Mouse (Mus musculus) hindbrain, embryonic 14.5 days (tissue): ENCODE results near the gene Gch1. TPM values are rescaled to one million over a fixed set of nuclear protein-coding genes. Genes with fewer than 3 reads are reported as not detected.

Source experiments
- ATAC-seq: fragments of 200-750 bp; cut with Nextera tagmentation; 2 replicates; pipeline ENCODE4 v1.8.0; 2017; ENCODE audit warnings: moderate number of reproducible peaks, mild to moderate bottlenecking, moderate TSS enrichment, moderate library complexity; ENCODE audit not compliant: low FRiP score
- DNase-seq: peaks from one replicate; pipeline ENCODE4 v3.0.0-alpha.2; 2015; ENCODE audit warnings: low spot score
- H3K27ac ChIP-seq: fragments of 300-500 bp; sonication (generic); 2 replicates; pipeline ENCODE4 v1.5.1; 2014; ENCODE audit warnings: mild to moderate bottlenecking, moderate library complexity
- H3K27me3 ChIP-seq: fragments of 300-500 bp; sonication (generic); 2 replicates; pipeline ENCODE4 v1.6.1; 2014; ENCODE audit warnings: mild to moderate bottlenecking, low read length, mixed read lengths; ENCODE audit not compliant: control insufficient read depth, insufficient read depth
- H3K36me3 ChIP-seq: fragments of 300-500 bp; sonication (generic); replicated peaks from 2 replicates; pipeline ENCODE4 v1.6.1; 2014; ENCODE audit not compliant: control insufficient read depth, insufficient read depth
- H3K4me1 ChIP-seq: fragments of 300-500 bp; sonication (generic); replicated peaks from 2 replicates; pipeline ENCODE4 v1.6.1; 2014; ENCODE audit warnings: antibody characterized with exemption, low read length, mixed read lengths; ENCODE audit not compliant: control insufficient read depth, insufficient read depth
- H3K4me2 ChIP-seq: fragments of 300-500 bp; sonication (generic); replicated peaks from 2 replicates; pipeline ENCODE4 v1.6.1; 2014; ENCODE audit warnings: mild to moderate bottlenecking, moderate library complexity
- H3K4me3 ChIP-seq: fragments of 300-500 bp; sonication (generic); replicated peaks from 2 replicates; pipeline ENCODE4 v1.5.1; 2014; ENCODE audit warnings: mild to moderate bottlenecking, low read length
- H3K9ac ChIP-seq: fragments of 300-500 bp; sonication (generic); 2 replicates; pipeline ENCODE4 v1.6.1; 2014
- H3K9me3 ChIP-seq: fragments of 300-500 bp; sonication (generic); 2 replicates; pipeline ENCODE4 v1.6.1; 2016; ENCODE audit warnings: low read length; ENCODE audit not compliant: control insufficient read depth
- WGBS: fragments of 180-500 bp; shearing (Covaris S2); extraction: QIAGEN DNeasy Blood & Tissue Kit; methylation state at CpG from one replicate; pipeline ENCODE4 v1.1.7; 2014; 5-methylcytosine and 5-hydroxymethylcytosine counted together
- polyA plus RNA-seq: library from polyadenylated mRNA; unstranded; fragments of >200 nt; fragmentation: Nextera tagmentation; extraction: Ambion mirVana; gene quantifications from 2 replicates; pipeline ENCODE4 v1.2.1, GENCODE M21; 2014

Gch1 gene
- polyA plus RNA-seq, 1 experiment from 2014 or later = 5.2 TPM

DNA sequence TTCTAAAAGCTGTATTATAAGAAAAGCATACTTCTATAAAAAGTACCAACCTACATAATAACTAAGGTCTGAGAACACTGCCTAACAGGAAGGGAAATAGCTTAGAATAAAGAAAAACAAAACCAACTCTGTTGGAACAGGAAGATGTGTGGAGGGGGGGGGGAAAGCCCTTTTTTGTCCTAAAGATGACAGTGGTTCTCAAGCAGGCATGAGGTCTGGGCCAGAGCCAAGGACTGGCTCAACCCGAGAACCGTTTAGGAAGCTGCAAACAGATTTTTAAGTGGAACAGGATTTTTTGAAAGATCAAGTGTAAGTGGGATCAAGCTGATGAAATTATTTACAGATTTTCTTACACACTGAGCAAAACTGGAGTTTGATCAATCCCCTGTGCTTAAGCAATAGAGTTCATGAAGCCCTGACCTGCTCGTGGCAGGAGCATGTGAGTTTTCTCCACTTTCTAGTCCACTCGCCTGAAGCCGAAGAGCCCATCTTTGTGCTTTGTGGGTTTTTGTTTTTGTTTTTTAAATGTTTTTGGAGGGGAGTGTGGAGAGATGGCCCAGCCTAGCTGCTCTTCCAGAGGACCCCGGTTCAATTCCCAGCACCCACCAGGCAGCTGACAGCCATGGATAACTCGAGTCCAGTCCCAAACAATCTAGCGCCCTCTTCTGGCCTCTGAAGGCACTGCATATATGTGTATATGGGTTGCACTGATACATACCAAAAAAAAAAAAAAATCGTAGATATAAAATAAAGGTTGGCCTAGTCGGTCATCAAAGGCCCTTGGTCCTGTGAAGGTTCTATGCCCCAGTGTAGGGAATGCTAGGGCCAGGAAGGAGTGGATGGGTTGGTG is 35.5 kb upstream of the Gch1 start:
- Histone ChIP-seq H3K4me3 (no peak overlapping the region), H3K27ac (no peak overlapping the region), H3K36me3 (no peaks in the 10 kb centered on the region), H3K9ac (no peak overlapping the region), H3K4me1 (no peaks in the 10 kb centered on the region), H3K27me3 (no peaks in the 10 kb centered on the region), H3K9me3 (no peaks in the 10 kb centered on the region), H3K4me2 (no peak overlapping the region)
- 78% methylated on average over 10 of the region's 10 CpGs for WGBS
- DNase-seq = no peak
- ATAC-seq = no peak

DNA sequence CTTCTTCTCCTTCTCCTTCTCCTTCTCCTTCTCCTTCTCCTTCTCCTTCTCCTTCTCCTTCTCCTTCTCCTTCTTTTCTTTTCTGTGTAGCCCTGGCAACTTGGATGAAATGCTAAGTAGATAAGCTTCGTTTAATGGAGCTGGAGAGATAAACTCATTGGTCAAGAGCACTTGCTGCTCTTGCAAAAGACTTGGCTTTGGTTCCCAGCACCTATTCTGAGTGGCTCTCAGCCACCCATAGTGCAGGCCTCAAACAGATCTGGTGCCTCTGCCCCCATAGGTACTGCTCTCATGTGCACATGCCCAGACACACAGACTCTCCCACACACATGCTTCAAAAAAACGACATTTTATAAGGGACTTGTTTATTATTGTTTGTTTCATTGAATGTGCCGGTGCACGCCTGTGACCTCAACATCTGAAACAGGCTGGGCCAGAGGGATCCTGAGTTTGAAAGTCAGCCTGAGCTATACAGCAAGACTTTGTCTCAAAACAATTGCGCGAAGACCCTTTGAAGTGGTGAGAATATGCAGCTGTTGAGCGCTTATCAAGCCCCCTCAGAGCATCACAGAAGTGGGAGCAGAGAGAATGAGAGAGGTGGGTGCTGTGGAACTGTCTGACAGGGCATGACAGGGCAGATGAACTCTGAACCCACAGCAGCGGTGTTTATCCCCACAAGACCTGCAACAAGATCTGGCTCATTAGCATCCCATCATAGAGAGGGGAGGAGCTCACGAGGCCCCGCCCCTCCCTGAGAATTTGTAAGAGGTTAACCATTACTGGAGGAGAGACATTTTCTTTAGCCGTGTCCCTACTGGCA is 33.6 kb upstream of the Gch1 start:
- no peaks in the 10 kb centered on the region for H3K4me1 ChIP-seq
- DNase-seq (no peak), ATAC-seq (no peak)
- H3K36me3 ChIP-seq = no peaks in the 10 kb centered on the region
- 80% methylated on average over 11 of the region's 11 CpGs for WGBS
- H3K9ac ChIP-seq = no peak overlapping the region
- H3K4me3 ChIP-seq = no peak overlapping the region
- H3K4me2 ChIP-seq = no peak overlapping the region
- H3K9me3 ChIP-seq = no peaks in the 10 kb centered on the region
- H3K27ac ChIP-seq = no peak overlapping the region
- H3K27me3 ChIP-seq = no peaks in the 10 kb centered on the region

DNA sequence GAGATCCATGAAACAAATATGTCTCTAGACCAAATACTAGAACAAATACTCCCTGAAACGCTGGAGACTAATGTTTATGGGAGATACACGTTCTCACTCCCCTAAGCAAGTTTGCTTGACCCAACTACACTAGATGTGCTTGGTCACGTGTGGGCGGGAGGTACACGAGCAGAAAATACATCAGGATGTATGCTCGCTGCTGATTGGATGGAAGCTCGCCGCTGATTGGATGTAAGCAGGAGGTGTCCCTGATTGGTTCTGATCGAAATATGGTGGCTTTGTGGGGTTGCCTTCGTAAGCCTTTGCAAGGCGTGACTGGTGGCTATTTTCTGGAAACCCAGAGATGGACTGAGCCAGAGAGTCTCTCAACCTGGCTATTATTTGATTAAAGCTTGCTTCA is 32.4 kb upstream of the Gch1 start:
- Histone ChIP-seq H3K9ac (no peak overlapping the region), H3K4me1 (no peaks in the 10 kb centered on the region), H3K27ac (no peak overlapping the region), H3K4me2 (no peak overlapping the region), H3K9me3 (no peaks in the 10 kb centered on the region), H3K4me3 (no peak overlapping the region), H3K27me3 (no peaks in the 10 kb centered on the region), H3K36me3 (no peaks in the 10 kb centered on the region)
- WGBS = 86% methylated on average over 11 of the region's 11 CpGs
- DNase-seq (no peak), ATAC-seq (no peak)

DNA sequence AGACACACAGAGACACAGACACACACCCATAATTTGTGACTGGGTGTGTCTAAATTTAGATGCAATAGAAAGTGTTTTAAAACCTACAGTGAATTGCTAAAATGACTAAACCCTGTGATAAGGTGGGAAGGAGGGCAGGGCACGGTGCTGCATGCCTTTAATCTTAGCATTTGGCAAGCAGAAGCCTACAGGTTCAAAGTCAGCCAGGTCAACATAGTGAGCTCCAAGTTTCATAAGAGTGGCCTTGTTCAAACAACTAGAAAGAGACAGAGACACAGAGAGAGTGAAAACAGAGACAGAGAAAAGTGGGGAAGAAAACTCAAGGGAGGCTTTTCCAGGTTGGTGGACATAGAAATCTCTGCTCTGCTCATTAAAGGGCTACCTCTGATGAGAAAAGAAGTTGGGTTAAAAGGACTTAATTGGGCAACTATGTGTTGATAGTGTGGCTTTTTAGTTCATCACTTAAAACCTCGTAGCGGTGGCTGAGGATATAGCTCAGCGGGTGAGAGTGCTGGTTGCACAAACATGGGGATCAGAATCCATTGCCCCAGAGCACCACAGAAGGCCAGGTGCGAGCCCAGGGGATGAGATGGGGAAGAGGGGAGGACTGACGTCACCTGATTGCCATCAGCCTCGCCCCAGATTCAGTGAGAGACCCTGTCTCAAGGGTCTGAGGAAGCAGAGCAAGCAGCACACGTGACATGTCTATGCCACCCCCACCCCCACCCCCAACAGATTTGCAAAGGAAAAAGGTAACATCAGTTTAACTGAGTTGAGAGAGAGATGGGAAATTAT is 31.2 kb upstream of the Gch1 start:
- no peak overlapping the region for H3K27ac ChIP-seq
- DNase-seq (no peak), ATAC-seq (no peak)
- no peak overlapping the region for H3K9ac ChIP-seq
- H3K27me3 ChIP-seq = no peaks in the 10 kb centered on the region
- no peaks in the 10 kb centered on the region for H3K9me3 ChIP-seq
- no peaks in the 10 kb centered on the region for H3K4me1 ChIP-seq
- no peaks in the 10 kb centered on the region for H3K36me3 ChIP-seq
- no peak overlapping the region for H3K4me2 ChIP-seq
- no peak overlapping the region for H3K4me3 ChIP-seq
- WGBS = 87% methylated on average over 8 of the region's 8 CpGs

DNA sequence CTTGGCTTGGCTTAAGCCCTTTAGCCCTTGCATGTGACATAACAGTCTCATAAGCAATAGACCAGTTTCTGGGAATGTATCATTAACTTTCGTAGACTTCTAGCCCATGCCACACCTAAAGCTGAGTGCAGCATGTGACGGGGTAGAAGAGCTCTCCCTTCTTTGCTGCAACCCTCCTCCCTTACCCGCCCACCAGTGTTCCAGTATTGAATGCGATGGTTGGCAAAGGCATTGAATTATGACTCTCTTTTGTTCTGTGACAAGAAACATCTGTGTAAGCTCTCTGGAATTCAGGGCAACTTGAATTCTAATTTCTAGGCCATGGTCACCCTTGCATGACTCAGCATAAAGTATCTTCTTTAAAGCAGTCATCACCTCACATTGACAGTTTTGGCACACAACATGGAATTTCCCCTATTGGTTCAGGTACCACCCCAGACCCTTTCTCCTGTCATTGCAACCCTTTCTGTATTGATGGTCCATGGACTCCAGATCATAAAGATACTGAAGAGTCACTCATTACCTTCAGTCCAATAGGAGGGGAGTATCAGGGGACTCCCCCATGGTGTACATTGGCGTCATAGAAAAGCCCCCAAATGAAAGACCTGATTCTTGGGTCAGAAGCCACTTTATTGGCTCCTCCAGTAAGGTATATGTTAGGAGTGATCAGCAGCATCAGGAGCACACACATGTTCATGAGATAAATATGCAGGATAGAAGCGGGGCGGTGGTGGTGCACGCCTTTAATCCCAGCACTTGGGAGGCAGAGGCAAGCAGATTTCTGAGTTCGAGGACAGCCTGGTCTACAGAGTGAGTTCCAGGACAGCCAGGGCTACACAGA is 29.8 kb upstream of the Gch1 start:
- Histone ChIP-seq H3K36me3 (no peaks in the 10 kb centered on the region), H3K4me1 (no peaks in the 10 kb centered on the region), H3K4me3 (no peak overlapping the region), H3K27ac (no peak overlapping the region), H3K9ac (no peak overlapping the region), H3K4me2 (no peak overlapping the region), H3K27me3 (no peaks in the 10 kb centered on the region), H3K9me3 (no peaks in the 10 kb centered on the region)
- no peak for DNase-seq
- no peak for ATAC-seq
- 84% methylated on average over 9 of the region's 9 CpGs for WGBS

DNA sequence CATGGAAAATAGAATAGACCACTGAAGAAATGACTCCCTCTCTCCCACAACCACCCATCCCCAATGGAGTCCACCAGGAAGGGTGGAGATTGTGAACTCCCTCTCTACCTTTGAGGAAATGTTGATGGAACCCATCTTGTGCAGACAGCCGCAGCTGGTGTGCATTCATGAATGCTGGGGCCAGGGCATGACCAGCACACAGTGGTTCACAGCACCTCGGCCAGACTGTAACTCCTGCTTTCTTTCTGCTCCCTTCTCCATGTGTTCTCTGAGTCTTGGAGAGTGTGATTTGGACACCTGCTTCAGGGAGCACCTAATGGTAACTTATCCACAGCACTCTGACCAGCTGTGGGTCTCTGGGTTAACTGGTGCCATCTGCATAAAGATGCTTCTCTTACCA is 27.3 kb upstream of the Gch1 start:
- DNase-seq = no peak
- 80% methylated on average over 2 of the region's 2 CpGs for WGBS
- Histone ChIP-seq H3K4me2 (no peak overlapping the region), H3K4me1 (no peaks in the 10 kb centered on the region), H3K9ac (no peak overlapping the region), H3K36me3 (no peaks in the 10 kb centered on the region), H3K27me3 (no peaks in the 10 kb centered on the region), H3K27ac (no peak overlapping the region), H3K4me3 (no peak overlapping the region), H3K9me3 (no peaks in the 10 kb centered on the region)
- no peak for ATAC-seq

DNA sequence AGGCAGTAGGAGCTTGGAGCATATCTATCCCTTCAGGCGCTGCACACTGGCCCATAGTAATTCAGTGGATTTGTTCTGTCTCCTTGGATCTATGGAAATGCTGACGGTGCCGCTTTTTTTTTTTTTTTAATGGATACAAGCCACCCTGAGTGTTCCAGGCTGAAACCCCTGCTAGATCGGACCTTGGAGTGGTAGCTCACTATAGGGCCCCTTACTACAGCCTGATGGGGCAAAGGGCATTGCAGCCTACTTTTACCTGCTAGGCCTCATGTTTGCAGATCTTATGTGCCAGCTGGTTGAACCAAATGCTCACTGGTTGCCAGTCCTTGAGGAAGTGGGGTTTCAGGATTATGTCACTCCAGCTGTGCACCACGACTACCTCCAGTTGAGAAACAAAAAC is 25.2 kb upstream of the Gch1 start:
- Histone ChIP-seq H3K27ac (no peak overlapping the region), H3K4me1 (no peaks in the 10 kb centered on the region), H3K27me3 (no peaks in the 10 kb centered on the region), H3K4me3 (no peak overlapping the region), H3K36me3 (no peaks in the 10 kb centered on the region), H3K9me3 (no peaks in the 10 kb centered on the region), H3K9ac (no peak overlapping the region), H3K4me2 (no peak overlapping the region)
- ATAC-seq (no peak), DNase-seq (no peak)
- WGBS = 81% methylated on average over 5 of the region's 5 CpGs

DNA sequence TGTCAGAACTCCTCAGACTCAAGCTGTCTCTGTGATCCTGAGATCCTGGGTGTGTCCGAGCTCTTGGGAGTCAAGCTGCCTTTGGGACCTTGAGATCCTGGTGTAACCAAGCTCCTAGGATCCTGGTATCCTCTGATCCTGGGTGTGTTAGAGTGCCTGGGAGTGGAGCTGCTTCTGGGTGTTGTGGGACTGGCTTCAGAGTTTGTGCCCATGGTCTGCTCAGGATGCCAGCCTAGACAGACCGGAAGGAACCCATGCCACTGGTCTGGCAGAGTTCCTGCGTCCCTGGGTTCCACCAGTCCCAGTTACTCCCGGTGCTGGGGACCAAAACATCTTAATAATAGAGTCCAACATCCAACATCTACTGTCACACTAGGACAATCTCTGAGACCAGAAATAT is 24.1 kb upstream of the Gch1 start:
- 91% methylated on average over 4 of the region's 4 CpGs for WGBS
- ATAC-seq = no peak

More for the DNA sequence above, 24.1 kb upstream of the Gch1 start:
- no peak overlapping the region for H3K4me3 ChIP-seq
- H3K36me3 ChIP-seq = no peaks in the 10 kb centered on the region
- H3K27ac ChIP-seq = no peak overlapping the region
- H3K9ac ChIP-seq = no peak overlapping the region
- H3K27me3 ChIP-seq = no peaks in the 10 kb centered on the region
- DNase-seq = no peak
- no peaks in the 10 kb centered on the region for H3K4me1 ChIP-seq
- no peak overlapping the region for H3K4me2 ChIP-seq
- no peaks in the 10 kb centered on the region for H3K9me3 ChIP-seq
